Mouse (Mus musculus): ENCODE measurements around the gene Cct3. TPM values are rescaled to one million over a fixed set of nuclear protein-coding genes. Genes with fewer than 3 reads are reported as not detected.
"Not testable (repeated sequence)": the region's sequence is repeated elsewhere in the genome, so short reads cannot be mapped to it uniquely, and the experiment has no call there.

Gene Cct3
- total RNA-seq, 2 experiments from 2014 or later = 188 to 189 TPM

- DNase-seq (ENCODE audit: low spot score in 2 of 2) = no peak
These were observed 62.7 kb downstream of the Cct3 start for GRCm38 (mm10) chr3:88359584-88359983.

- DNase-seq (ENCODE audit: low spot score in 2 of 2) = no peak
These were observed 63.1 kb downstream of the Cct3 start for GRCm38 (mm10) chr3:88359989-88360388.

GRCm38 (mm10) chr3:88361096-88361495 lies 64.2 kb downstream of the Cct3 start:
- no peak for DNase-seq (ENCODE audit: low spot score in 2 of 2)

GRCm38 (mm10) chr3:88361612-88362313 lies 64.8 kb downstream of the Cct3 start:
- no peak for DNase-seq (ENCODE audit: low spot score in 2 of 2)

GRCm38 (mm10) chr3:88363700-88364099 lies 66.8 kb downstream of the Cct3 start:
- no peak for DNase-seq (ENCODE audit: low spot score in 2 of 2)

- no peak for DNase-seq (ENCODE audit: low spot score in 2 of 2)
These were observed 67.4 kb downstream of the Cct3 start, which contains the start of gene Paqr6 for GRCm38 (mm10) chr3:88364337-88364736. Gene Paqr6, plus strand, starts transcription at chr3:88364584.

- peak; percentile 40 to 57 for DNase-seq (ENCODE audit: low spot score in 2 of 2)
These were observed 68.9 kb downstream of the Cct3 start for GRCm38 (mm10) chr3:88365705-88366361.

GRCm38 (mm10) chr3:88366830-88367428 lies 70.0 kb downstream of the Cct3 start:
- peak; percentile 59 to 78 for DNase-seq (ENCODE audit: low spot score in 2 of 2)

- not testable (repeated sequence) for DNase-seq (ENCODE audit: low spot score in 2 of 2)
These were observed 70.6 kb downstream of the Cct3 start for GRCm38 (mm10) chr3:88367517-88367916.

GRCm38 (mm10) chr3:88368511-88368910 lies 71.6 kb downstream of the Cct3 start:
- not testable (repeated sequence) for DNase-seq (ENCODE audit: low spot score in 2 of 2)

Other genes with a start within 250 kb of the Cct3 start
- 10 to 100 TPM; 76.2 to 77.0 TPM for gene Naxe, start 238.6 kb upstream of the Cct3 start, total RNA-seq (2021)
- gene Ttc24, start 218.8 kb upstream of the Cct3 start, total RNA-seq (2021) = not detected
- gene Iqgap3, start 215.1 kb upstream of the Cct3 start, total RNA-seq (2021) = under 1 TPM; 0.16 to 0.30 TPM
- 100 to 1,000 TPM; 210 to 213 TPM for gene Mef2d, start 154.7 kb upstream of the Cct3 start, total RNA-seq (2021)
- gene Rhbg, start 42.4 kb upstream of the Cct3 start, total RNA-seq (2021) = not detected
- under 1 TPM; 0.37 to 0.42 TPM for gene Gm38392, start 9.9 kb upstream of the Cct3 start, total RNA-seq (2021)
- 1 to 10 TPM; 2.9 to 4.6 TPM for gene Tsacc, start 117 bp upstream of the Cct3 start, total RNA-seq (2021)
- 10 to 100 TPM; 85.6 to 87.3 TPM for gene Glmp, start 27.9 kb downstream of the Cct3 start, total RNA-seq (2021)
- 1 to 10 TPM in 1 of 2 experiments, under 1 TPM in 1; 0.96 to 2.4 TPM for gene Tmem79, start 39.0 kb downstream of the Cct3 start, total RNA-seq (2021)
- 10 to 100 TPM; 80.1 to 81.7 TPM for gene Smg5, start 39.1 kb downstream of the Cct3 start, total RNA-seq (2021)
- gene Paqr6, start 67.5 kb downstream of the Cct3 start, total RNA-seq (2021) = 10 to 100 TPM in 1 of 2 experiments, 1 to 10 TPM in 1; 8.6 to 11.0 TPM
- 1 to 10 TPM; 1.7 to 1.9 TPM for gene Bglap3, start 75.6 kb downstream of the Cct3 start, total RNA-seq (2021)
- gene Bglap2, start 81.6 kb downstream of the Cct3 start, total RNA-seq (2021) = 1 to 10 TPM in 1 of 2 experiments, not detected in 1; 2.0 TPM
- gene Bglap, start 87.3 kb downstream of the Cct3 start, total RNA-seq (2021) = not detected
- gene Pmf1, start 113.2 kb downstream of the Cct3 start, total RNA-seq (2021) = 1 to 10 TPM; 5.2 to 6.2 TPM
- gene Slc25a44, start 128.0 kb downstream of the Cct3 start, total RNA-seq (2021) = 10 to 100 TPM; 77.0 to 78.9 TPM
- gene Sema4a, start 164.1 kb downstream of the Cct3 start, total RNA-seq (2021) = 10 to 100 TPM; 70.4 to 76.5 TPM
- 10 to 100 TPM; 61.3 to 67.9 TPM for gene Lmna, start 212.8 kb downstream of the Cct3 start, total RNA-seq (2021)
- 1 to 10 TPM; 2.7 to 3.1 TPM for gene Mex3a, start 235.3 kb downstream of the Cct3 start, total RNA-seq (2021)